In the genomic region with DNA sequence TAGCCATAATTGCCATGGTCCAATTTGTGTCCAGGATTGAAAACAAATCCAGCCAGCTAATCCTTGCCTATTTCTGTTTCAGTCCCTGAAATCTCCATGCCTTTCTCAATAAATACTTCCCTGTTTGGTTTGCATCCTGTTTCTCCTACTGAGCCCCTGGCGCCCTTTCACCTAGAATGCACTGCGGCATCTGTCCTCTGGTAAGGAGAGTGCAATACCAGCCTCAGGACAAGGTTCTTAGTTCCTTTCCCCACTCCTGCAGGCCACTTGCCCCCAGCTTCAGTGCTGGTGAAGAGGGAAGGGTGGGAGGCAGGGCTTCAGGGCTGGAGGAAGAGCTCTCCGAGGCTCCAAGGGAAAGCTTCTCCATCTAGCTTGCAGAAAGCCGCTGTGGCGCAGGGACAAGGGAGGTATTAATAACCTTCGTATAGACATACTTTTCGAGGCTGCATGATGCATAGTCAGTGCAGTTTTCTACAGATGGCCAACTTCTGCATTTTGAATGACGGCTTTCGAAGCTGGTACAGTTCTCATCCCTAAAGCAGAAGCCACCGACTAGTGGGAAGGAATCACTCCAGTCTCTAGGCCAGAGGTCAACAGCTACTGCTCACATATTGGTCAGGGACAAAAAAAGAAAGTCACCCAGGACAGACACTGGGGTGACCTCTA, we compare ENCODE assay signal across 14 mouse cellular contexts. TPM values are rescaled to one million over a fixed set of nuclear protein-coding genes. Genes with fewer than 3 reads are reported as not detected.
DNase-seq lines count a peak whose midpoint lies in the region; ATAC-seq lines count a peak whose summit lies in the region.
"Had no signal": no experiment of that assay in that cellular context is flagged by ENCODE, and none has a peak within 500 bp of the region (broad histone marks: within the 10 kb centered on the region; RNA-seq: fewer than 3 reads in every experiment).

No protein-coding gene starts in this region.

- no peak overlapping the region for H3K27ac ChIP-seq in heart, embryonic 11.5 days (ENCODE audit: low read depth, low read length)
- H3K27ac ChIP-seq in macrophage, result peak overlapping the region; percentile 94
- H3K27ac ChIP-seq: heart, embryonic 15.5 days; limb, embryonic 15.5 days had no signal

- WGBS in heart, embryonic 11.5 days (ENCODE audit: insufficient replicate concordance), result 64% methylated on average over 10 of the region's 10 CpGs
- WGBS in macrophage (ENCODE audit: missing documents), result 1% methylated on average over 10 of the region's 10 CpGs

- no peak overlapping the region for H3K4me3 ChIP-seq in heart, embryonic 11.5 days (ENCODE audit: low read depth, low read length)
- H3K4me3 ChIP-seq in macrophage (ENCODE audit: inconsistent target), result no peak overlapping the region
- H3K4me3 ChIP-seq: heart, embryonic 15.5 days; limb, embryonic 15.5 days had no signal

- H3K27me3 ChIP-seq in heart, embryonic 11.5 days (ENCODE audit: control insufficient read depth, insufficient read depth, low read length), result no peaks in the 10 kb centered on the region
- H3K27me3 ChIP-seq: heart, embryonic 15.5 days; limb, embryonic 15.5 days had no signal

- H3K4me2 ChIP-seq in heart, embryonic 11.5 days, result no peak overlapping the region
- H3K4me2 ChIP-seq: heart, embryonic 15.5 days; limb, embryonic 15.5 days had no signal

- peak; percentile 49 to 69 for DNase-seq in heart, adult 18-20 months
- peak; percentile 30 to 31 for DNase-seq in B cell, adult 2 months
- DNase-seq in frontal cortex, postnatal 36 days (ENCODE audit: low spot score in 2 of 2), result no peak
- DNase-seq in layer of hippocampus, postnatal 25 days (ENCODE audit: extremely low spot score in 1 of 2, low spot score in 1 of 2), result no peak
- DNase-seq: cerebellum, postnatal 14 days; kidney, adult 18-20 months; layer of hippocampus, adult 9-11 months had no signal

- H3K4me1 ChIP-seq in heart, embryonic 11.5 days (ENCODE audit: control insufficient read depth, insufficient read depth, low read length), result peaks cover 27% of the 10 kb centered on the region

- H3K9me3 ChIP-seq in heart, embryonic 11.5 days (replicated peaks; ENCODE audit: control insufficient read depth, low read length), result no peaks in the 10 kb centered on the region
- H3K9me3 ChIP-seq: heart, embryonic 15.5 days; limb, embryonic 15.5 days had no signal

- no peaks in the 10 kb centered on the region for H3K36me3 ChIP-seq in heart, embryonic 11.5 days (ENCODE audit: control insufficient read depth, insufficient read depth, low read length)
- H3K36me3 ChIP-seq in macrophage (ENCODE audit: inconsistent target), result no peaks in the 10 kb centered on the region
- H3K36me3 ChIP-seq: heart, embryonic 15.5 days; limb, embryonic 15.5 days had no signal

- H3K79me2 ChIP-seq in macrophage (ENCODE audit: inconsistent target), result no peaks in the 10 kb centered on the region

- H3K9ac ChIP-seq in heart, embryonic 11.5 days (ENCODE audit: low read depth, low read length), result no peak overlapping the region
- H3K9ac ChIP-seq: heart, embryonic 15.5 days; limb, embryonic 15.5 days had no signal

- no peak for ATAC-seq in heart, embryonic 11.5 days (replicated peaks; ENCODE audit: insufficient number of reproducible peaks, low FRiP score, low TSS enrichment)
- ATAC-seq in granulocyte monocyte progenitor cell, adult 5-6 weeks (replicated peaks; ENCODE audit: poor library complexity, severe bottlenecking), result peak; percentile 61
- ATAC-seq in frontal cortex, adult (ENCODE audit: low TSS enrichment), result no peak
- ATAC-seq: forebrain, embryonic 16.5 days had no signal

RNA-seq across cellular contexts. Expression of a gene that starts 10.8 kb away (rescaled TPM):
- total RNA-seq in heart, adult 18-20 months (2021), result 100 to 1,000 TPM; 168 to 175 TPM
- 330 and 334 TPM in 2 replicates for polyA plus RNA-seq in heart, embryonic 11.5 days (2014; fragmentation: Nextera tagmentation; extraction: Ambion mirVana)
- total RNA-seq in granulocyte monocyte progenitor cell, adult 5-6 weeks (2014; fragmentation: Nextera tagmentation), result 278 and 296 TPM in 2 replicates
- 176 and 201 TPM in 2 replicates for total RNA-seq in granulocyte monocyte progenitor cell, adult 5-6 weeks (2017)
- total RNA-seq in macrophage (2018; cell fraction: chromatin; rRNA removed), result 10 to 100 TPM; 36.3 to 96.9 (median 66.9) TPM
- 100 to 1,000 TPM; 295 to 447 (median 378) TPM for total RNA-seq in macrophage (2018; cell fraction: cytosol; rRNA removed)
- 100 to 1,000 TPM in 25 of 26 experiments, 10 to 100 TPM in 1; 64.6 to 378 (median 214) TPM for total RNA-seq in macrophage (2018; cell fraction: nucleus; rRNA removed)
- 317 to 419 TPM (median 387 TPM) in 3 replicates for polyA plus RNA-seq in macrophage (2018)
- total RNA-seq in layer of hippocampus, postnatal 25 days (2021), result 100 to 1,000 TPM; 162 TPM

RNA-seq across cellular contexts. Expression of a gene that starts 46.3 kb away (rescaled TPM):
- total RNA-seq in heart, adult 18-20 months (2021), result 100 to 1,000 TPM; 119 to 125 TPM
- 10.5 and 15.6 TPM in 2 replicates for polyA plus RNA-seq in heart, embryonic 11.5 days (2014; fragmentation: Nextera tagmentation; extraction: Ambion mirVana)
- 33.1 and 44.6 TPM in 2 replicates for total RNA-seq in granulocyte monocyte progenitor cell, adult 5-6 weeks (2014; fragmentation: Nextera tagmentation)
- total RNA-seq in granulocyte monocyte progenitor cell, adult 5-6 weeks (2017), result 24.1 and 26.6 TPM in 2 replicates
- 100 to 1,000 TPM in 7 of 26 experiments, 10 to 100 TPM in 19; 60.5 to 127 (median 89.8) TPM for total RNA-seq in macrophage (2018; cell fraction: chromatin; rRNA removed)
- total RNA-seq in macrophage (2018; cell fraction: cytosol; rRNA removed), result 10 to 100 TPM; 44.3 to 72.9 (median 60.3) TPM
- total RNA-seq in macrophage (2018; cell fraction: nucleus; rRNA removed), result 10 to 100 TPM; 50.0 to 95.0 (median 69.6) TPM
- polyA plus RNA-seq in macrophage (2018), result 40.7 to 65.1 TPM (median 55.7 TPM) in 3 replicates
- total RNA-seq in layer of hippocampus, postnatal 25 days (2021), result 10 to 100 TPM; 31.8 to 31.9 TPM

Comparison
In these comparisons a context has a peak if more than half of its experiments do, and no peak if none do; other contexts are left out.
1. DNase-seq: peak in heart, adult 18-20 months (2 of 2) and B cell, adult 2 months (2 of 2); none in frontal cortex, postnatal 36 days (0 of 2) and layer of hippocampus, postnatal 25 days (0 of 2).